Mouse (Mus musculus): ENCODE measurements around the gene Dnah7a. TPM values are rescaled to one million over a fixed set of nuclear protein-coding genes. Genes with fewer than 3 reads are reported as not detected.
"Not testable (repeated sequence)": the region's sequence is repeated elsewhere in the genome, so short reads cannot be mapped to it uniquely, and the experiment has no call there.

Dnah7a gene
- total and polyA plus RNA-seq, 3 experiments = 0.14 to 0.21 TPM; not detected in 1

DNA sequence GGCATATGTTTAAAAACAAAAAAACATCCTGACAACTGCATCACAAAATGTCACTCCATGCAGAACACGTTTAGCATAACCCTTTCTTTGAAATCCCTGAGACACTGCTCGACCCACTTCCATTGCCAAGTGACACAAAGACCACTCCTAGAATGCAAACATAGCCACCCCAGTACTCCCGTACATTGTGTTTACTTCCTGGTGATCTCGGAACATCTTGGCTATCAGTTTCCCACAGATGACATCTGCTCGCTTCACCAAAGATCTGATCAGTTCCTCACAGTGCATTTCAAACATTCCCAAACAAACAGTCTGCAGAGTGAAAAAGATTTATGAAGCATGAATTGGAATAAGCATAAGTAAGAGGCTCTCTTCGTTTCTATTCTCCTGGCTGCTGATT is 76.6 kb downstream of the Dnah7a start:
- no peaks in the 10 kb centered on the region for H3K36me3 ChIP-seq (ENCODE audit: control insufficient read depth, insufficient read depth, low read length)
- intact Hi-C loops (cut with DNase I) = no loop called here
- TF ChIP-seq POLR2A (IDR thresholded peaks at IDR 0.05; ENCODE audit: insufficient read depth, low read depth, low read length) = no peak
- no peak for TF ChIP-seq CTCF (IDR thresholded peaks at IDR 0.05)
- no peak overlapping the region for H3K4me3 ChIP-seq
- no peak overlapping the region for H3K9ac ChIP-seq (ENCODE audit: low read depth, low read length)
- no peaks in the 10 kb centered on the region for H3K27me3 ChIP-seq (ENCODE audit: control insufficient read depth, insufficient read depth, low read length)
- DNase-seq = no peak
- H3K79me2 ChIP-seq (replicated peaks; ENCODE audit: control insufficient read depth, insufficient read depth, low read length) = no peaks in the 10 kb centered on the region
- WGBS = 38% methylated on average over 6 of the region's 6 CpGs
- H3K27ac ChIP-seq = no peak overlapping the region
- H3K4me1 ChIP-seq (ENCODE audit: control insufficient read depth, insufficient read depth, low read length) = no peaks in the 10 kb centered on the region

DNA sequence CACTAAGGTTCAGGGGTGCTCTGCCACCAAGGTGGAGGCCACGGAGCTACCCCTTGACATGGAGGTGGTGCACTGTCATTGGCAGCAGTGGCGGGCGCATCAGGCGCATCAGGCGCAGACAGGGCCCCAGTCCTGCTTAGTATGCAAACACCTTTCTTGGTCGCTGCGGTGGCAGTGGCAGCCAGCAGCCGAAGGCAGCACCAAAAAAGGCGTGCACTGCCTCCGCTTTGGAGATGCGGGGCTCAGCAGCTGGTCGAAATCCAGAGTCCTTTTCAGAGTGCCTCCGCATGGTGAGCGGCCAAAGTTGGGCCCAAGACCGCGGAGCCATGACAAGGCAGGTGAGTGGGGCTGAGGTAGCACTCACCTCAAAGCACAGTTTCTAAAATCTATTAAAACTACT is 93.1 kb downstream of the Dnah7a start:
- H3K9ac ChIP-seq (ENCODE audit: low read depth, low read length) = no peak overlapping the region
- H3K27ac ChIP-seq = no peak overlapping the region
- H3K36me3 ChIP-seq (ENCODE audit: control insufficient read depth, insufficient read depth, low read length) = no peaks in the 10 kb centered on the region
- no peaks in the 10 kb centered on the region for H3K79me2 ChIP-seq (replicated peaks; ENCODE audit: control insufficient read depth, insufficient read depth, low read length)
- no peaks in the 10 kb centered on the region for H3K4me1 ChIP-seq (ENCODE audit: control insufficient read depth, insufficient read depth, low read length)
- DNase-seq = no peak
- H3K4me3 ChIP-seq = no peak overlapping the region
- H3K27me3 ChIP-seq (ENCODE audit: control insufficient read depth, insufficient read depth, low read length) = no peaks in the 10 kb centered on the region
- intact Hi-C loops (cut with DNase I) = no loop called here
- TF ChIP-seq POLR2A (IDR thresholded peaks at IDR 0.05; ENCODE audit: insufficient read depth, low read depth, low read length) (no peak), CTCF (IDR thresholded peaks at IDR 0.05) (no peak), EP300 (IDR thresholded peaks at IDR 0.05; ENCODE audit: insufficient read depth, low read depth, low read length) (no peak)
- WGBS = 91% methylated on average over 16 of the region's 16 CpGs

DNA sequence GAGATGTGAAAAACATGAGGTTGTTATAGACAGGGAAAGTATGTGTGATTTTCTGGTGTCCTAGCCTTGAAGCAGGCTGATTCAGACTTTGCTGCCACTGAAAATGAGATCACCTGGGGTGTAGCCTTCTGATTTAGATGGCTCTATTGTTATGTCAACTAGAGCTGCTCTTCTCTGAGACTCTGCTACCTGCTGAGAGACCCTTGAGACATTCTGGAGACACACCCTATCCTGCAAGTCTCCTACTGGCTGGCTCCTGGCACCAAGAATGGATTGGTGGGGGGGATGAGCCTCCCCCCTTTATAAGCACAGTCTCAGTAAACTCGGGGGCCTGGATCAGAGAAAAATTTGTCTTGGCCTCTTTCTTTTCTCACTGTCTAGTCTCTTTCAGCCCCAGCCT is 125.3 kb downstream of the Dnah7a start:
- H3K27me3 ChIP-seq (ENCODE audit: control insufficient read depth, insufficient read depth, low read length); H3K4me3 ChIP-seq; intact Hi-C loops (cut with DNase I); DNase-seq; H3K36me3 ChIP-seq (ENCODE audit: control insufficient read depth, insufficient read depth, low read length); H3K9ac ChIP-seq (ENCODE audit: low read depth, low read length); H3K27ac ChIP-seq; H3K79me2 ChIP-seq (replicated peaks; ENCODE audit: control insufficient read depth, insufficient read depth, low read length); H3K4me1 ChIP-seq (ENCODE audit: control insufficient read depth, insufficient read depth, low read length): not testable (repeated sequence)
- 31% methylated on average over 1 of the region's 1 CpGs for WGBS

DNA sequence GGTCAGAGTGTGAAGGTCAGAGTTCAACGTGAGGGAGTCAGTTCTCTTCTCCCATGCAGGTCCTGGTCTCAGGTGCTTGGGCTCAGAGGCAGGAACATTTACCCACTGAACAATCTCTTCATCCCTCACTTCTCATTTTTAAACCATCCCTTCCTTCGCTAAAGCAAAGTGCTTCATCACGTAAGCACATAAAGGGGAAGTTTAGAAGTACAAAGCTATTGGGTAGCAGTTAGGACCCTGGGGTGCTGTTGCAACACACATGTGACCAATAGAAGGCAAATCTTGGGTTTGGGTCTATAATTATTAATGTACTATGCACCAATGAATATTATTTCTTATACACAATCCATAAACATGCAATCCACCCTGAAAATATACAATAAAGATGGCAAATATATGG is 148.7 kb downstream of the Dnah7a start:
- H3K79me2 ChIP-seq (replicated peaks; ENCODE audit: control insufficient read depth, insufficient read depth, low read length); H3K27me3 ChIP-seq (ENCODE audit: control insufficient read depth, insufficient read depth, low read length); H3K4me1 ChIP-seq (ENCODE audit: control insufficient read depth, insufficient read depth, low read length); H3K27ac ChIP-seq; H3K36me3 ChIP-seq (ENCODE audit: control insufficient read depth, insufficient read depth, low read length); intact Hi-C loops (cut with DNase I); H3K9ac ChIP-seq (ENCODE audit: low read depth, low read length); H3K4me3 ChIP-seq; DNase-seq: not testable (repeated sequence)
- 71% methylated on average over 3 of the region's 3 CpGs for WGBS

DNA sequence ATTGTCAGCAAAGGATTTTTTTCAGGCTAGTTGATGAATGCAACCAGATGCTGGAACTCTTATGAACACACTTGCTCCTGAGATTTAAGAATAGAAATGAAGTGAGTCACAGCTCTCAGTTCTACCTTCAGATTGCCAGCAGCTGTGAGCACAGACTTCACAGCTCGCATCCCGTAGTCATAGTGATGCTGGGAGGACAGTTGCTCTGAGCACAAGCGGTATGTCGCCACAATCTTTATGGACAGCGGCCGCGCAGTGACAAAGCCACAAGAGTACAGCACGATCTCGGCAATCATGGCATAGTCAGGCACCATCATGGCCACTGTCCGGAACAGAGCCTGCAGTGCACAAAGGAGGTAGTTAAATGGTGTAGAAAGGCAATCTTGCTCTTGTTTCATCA is 159.6 kb downstream of the Dnah7a start:
- H3K4me1 ChIP-seq (ENCODE audit: control insufficient read depth, insufficient read depth, low read length); H3K9ac ChIP-seq (ENCODE audit: low read depth, low read length); H3K27ac ChIP-seq; intact Hi-C loops (cut with DNase I); DNase-seq; H3K79me2 ChIP-seq (replicated peaks; ENCODE audit: control insufficient read depth, insufficient read depth, low read length); H3K27me3 ChIP-seq (ENCODE audit: control insufficient read depth, insufficient read depth, low read length); H3K4me3 ChIP-seq; H3K36me3 ChIP-seq (ENCODE audit: control insufficient read depth, insufficient read depth, low read length): not testable (repeated sequence)
- 92% methylated on average over 10 of the region's 10 CpGs for WGBS

DNA sequence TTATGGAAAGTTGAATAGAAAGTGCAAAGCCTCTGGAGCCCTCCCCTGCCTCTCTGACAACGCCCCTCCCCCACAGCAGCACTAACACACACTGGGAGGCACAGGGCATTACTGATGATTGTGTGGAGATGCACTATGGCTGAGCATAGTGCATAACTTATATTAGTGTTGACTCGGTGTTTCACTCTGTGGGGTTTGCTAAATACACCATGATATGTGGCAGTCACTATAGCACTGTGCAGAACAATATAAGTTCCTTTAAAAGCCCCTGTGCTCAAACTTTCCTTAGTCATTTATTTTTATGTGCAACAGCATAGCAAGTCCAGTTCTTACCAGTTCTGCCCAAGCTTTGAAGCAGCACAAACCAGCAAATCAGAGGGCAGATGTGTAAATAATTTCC is 168.2 kb downstream of the Dnah7a start:
- H3K4me1 ChIP-seq (ENCODE audit: control insufficient read depth, insufficient read depth, low read length); H3K4me3 ChIP-seq; H3K36me3 ChIP-seq (ENCODE audit: control insufficient read depth, insufficient read depth, low read length); H3K79me2 ChIP-seq (replicated peaks; ENCODE audit: control insufficient read depth, insufficient read depth, low read length); H3K27me3 ChIP-seq (ENCODE audit: control insufficient read depth, insufficient read depth, low read length); intact Hi-C loops (cut with DNase I); H3K9ac ChIP-seq (ENCODE audit: low read depth, low read length); DNase-seq; H3K27ac ChIP-seq: not testable (repeated sequence)
- WGBS = 66% methylated on average over 2 of the region's 2 CpGs

DNA sequence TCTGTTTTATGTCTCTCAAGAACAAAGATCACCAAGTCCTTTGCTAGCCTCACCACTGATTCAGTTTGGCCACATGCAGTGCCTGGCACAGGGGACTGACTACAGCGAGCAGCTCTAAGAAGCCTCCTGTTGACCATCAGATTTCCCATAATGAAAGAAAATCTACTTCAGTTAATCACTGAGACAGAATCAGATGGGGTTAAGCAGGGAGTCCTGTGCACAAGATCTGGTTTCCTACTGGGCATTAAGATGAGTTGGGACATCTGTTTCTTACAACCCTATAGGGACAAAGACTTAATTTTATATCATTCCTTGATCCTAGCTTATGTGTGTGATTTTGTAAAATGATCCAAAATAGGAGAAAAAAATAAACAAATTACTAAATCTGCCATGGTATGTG is 171.8 kb downstream of the Dnah7a start:
- H3K36me3 ChIP-seq (ENCODE audit: control insufficient read depth, insufficient read depth, low read length); H3K4me1 ChIP-seq (ENCODE audit: control insufficient read depth, insufficient read depth, low read length); DNase-seq; H3K9ac ChIP-seq (ENCODE audit: low read depth, low read length); H3K27me3 ChIP-seq (ENCODE audit: control insufficient read depth, insufficient read depth, low read length); H3K4me3 ChIP-seq; H3K27ac ChIP-seq; H3K79me2 ChIP-seq (replicated peaks; ENCODE audit: control insufficient read depth, insufficient read depth, low read length); intact Hi-C loops (cut with DNase I): not testable (repeated sequence)
- 72% methylated on average over 1 of the region's 1 CpGs for WGBS

DNA sequence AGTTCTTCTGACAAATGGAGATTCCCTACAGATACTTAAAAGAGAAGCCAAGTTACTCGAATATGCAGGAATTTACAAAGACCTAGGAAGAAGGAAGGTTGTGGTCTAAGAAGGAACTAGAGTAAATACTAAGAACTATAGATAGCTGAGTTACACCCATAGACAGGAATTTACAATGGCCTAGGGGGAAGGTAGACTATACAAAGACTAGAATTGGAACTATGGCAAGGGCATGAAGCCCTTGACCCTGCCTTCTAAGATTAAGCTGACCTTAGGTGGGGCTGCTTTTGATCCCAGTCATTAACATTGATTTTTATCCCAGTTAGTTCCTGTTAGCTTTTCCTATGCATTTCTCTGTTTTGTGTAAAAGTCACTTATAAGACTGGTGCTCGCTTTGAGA is 180.6 kb downstream of the Dnah7a start:
- 61% methylated on average over 2 of the region's 2 CpGs for WGBS
- intact Hi-C loops (cut with DNase I) = not testable (repeated sequence)

More for the DNA sequence above, 180.6 kb downstream of the Dnah7a start:
- not testable (repeated sequence) for H3K79me2 ChIP-seq (replicated peaks; ENCODE audit: control insufficient read depth, insufficient read depth, low read length); H3K27me3 ChIP-seq (ENCODE audit: control insufficient read depth, insufficient read depth, low read length); H3K4me3 ChIP-seq; H3K4me1 ChIP-seq (ENCODE audit: control insufficient read depth, insufficient read depth, low read length); H3K9ac ChIP-seq (ENCODE audit: low read depth, low read length); H3K27ac ChIP-seq; DNase-seq; H3K36me3 ChIP-seq (ENCODE audit: control insufficient read depth, insufficient read depth, low read length)

Data from heart, adult 2 months (tissue).